Mouse (Mus musculus) macrophage (primary cell): ENCODE measurements around the gene Gm10220. TPM values are rescaled to one million over a fixed set of nuclear protein-coding genes. Genes with fewer than 3 reads are reported as not detected.
"Not testable (repeated sequence)": the region's sequence is repeated elsewhere in the genome, so short reads cannot be mapped to it uniquely, and the experiment has no call there.

Experiments used
- H3K27ac ChIP-seq: fragments of 350-480 bp; formaldehyde crosslinking; 2 replicates; pipeline ENCODE4 v1.9.0; 2021
- H3K36me3 ChIP-seq: fragments of 350-480 bp; formaldehyde crosslinking; 2 replicates; pipeline ENCODE4 v1.9.0; 2021; ENCODE audit errors: inconsistent target
- H3K4me3 ChIP-seq: fragments of 350-480 bp; formaldehyde crosslinking; 2 replicates; pipeline ENCODE4 v1.9.0; 2021; ENCODE audit errors: inconsistent target
- H3K79me2 ChIP-seq: fragments of 350-480 bp; formaldehyde crosslinking; 2 replicates; pipeline ENCODE4 v1.9.0; 2021; ENCODE audit errors: inconsistent target
- WGBS: methylation state at CpG from one replicate; pipeline ENCODE4 v1.1.7; 2026; ENCODE audit warnings: inconsistent platforms; ENCODE audit not compliant: missing documents; 5-methylcytosine and 5-hydroxymethylcytosine counted together
- polyA plus RNA-seq: library from polyadenylated mRNA; stranded (reverse); fragments of 250-400 nt; gene quantifications from 3 replicates; pipeline ENCODE4 v1.2.4, GENCODE M21; 2018; ENCODE audit warnings: inconsistent platforms
- total RNA-seq, 78 experiments: library from RNA; depleted of rRNA; stranded (reverse); fragments of 250-400 nt; gene quantifications; 1 replicate in 9 of 78; 2 replicates in 24 of 78; 3 replicates in 43 of 78; 4 replicates in 2 of 78; pipeline ENCODE4 v1.2.4; 2018; ENCODE audit warnings: inconsistent platforms in 56 of 78

Gm10220 gene
- not detected for total RNA-seq (2018; cell fraction: chromatin; rRNA removed)
- total RNA-seq (2018; cell fraction: cytosol; rRNA removed), result not detected
- not detected for total RNA-seq (2018; cell fraction: nucleus; rRNA removed)
- polyA plus RNA-seq, result not detected in 3 replicates

DNA sequence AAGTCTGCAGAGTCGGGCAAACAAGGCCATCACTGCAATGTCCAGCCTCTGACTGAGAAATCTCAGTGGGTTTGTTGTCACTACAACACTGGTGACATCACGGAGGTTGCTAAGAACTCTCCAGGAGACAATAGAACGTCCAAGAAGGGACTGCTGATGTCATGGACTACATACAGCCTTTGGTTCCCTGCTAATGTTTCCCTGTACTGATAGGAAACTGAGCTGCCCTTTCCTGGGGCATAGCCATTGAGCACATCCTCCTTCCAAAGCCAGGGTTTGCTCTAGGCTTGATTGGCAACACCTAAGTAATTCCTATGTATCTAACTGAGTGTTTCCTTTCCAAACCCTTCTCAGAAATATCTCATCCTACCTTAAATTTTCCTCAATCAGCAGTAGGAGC lies at the start of gene Gm10220:
Gene Gm10220, minus strand, starts transcription at position 101 of the 400 bp plus-strand sequence.
- not testable (repeated sequence) for H3K79me2 ChIP-seq
- no CpG with 5 or more reads among the region's 3 CpGs for WGBS

DNA sequence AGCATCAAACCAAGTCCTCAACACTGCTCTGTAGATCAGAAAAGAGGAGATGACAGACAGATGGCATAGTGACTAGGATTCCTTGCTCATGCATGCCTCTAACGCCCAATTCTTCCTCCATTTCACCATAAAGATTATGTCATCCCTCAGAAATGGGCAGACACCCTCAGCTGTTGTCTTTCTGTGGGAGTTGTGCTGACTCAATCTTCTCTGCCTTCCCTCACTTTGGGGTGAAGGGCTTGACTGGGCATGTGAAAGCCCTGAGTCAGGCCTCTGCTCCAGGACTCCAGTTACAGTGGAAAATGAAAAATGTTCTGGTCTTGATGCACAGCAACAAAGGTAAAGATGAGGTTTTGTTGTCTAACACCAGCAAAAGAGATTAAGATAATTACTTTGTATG lies 48.6 kb upstream of the Gm10220 start:
- WGBS, result 87% methylated on average over 1 of the region's 1 CpGs
- H3K79me2 ChIP-seq, result no peaks in the 10 kb centered on the region
- no peak overlapping the region for H3K4me3 ChIP-seq
- H3K27ac ChIP-seq, result no peak overlapping the region
- H3K36me3 ChIP-seq, result no peaks in the 10 kb centered on the region

More for the DNA sequence above, at the start of gene Gm10220:
- H3K36me3 ChIP-seq, H3K4me3 ChIP-seq, H3K27ac ChIP-seq: not testable (repeated sequence)

DNA sequence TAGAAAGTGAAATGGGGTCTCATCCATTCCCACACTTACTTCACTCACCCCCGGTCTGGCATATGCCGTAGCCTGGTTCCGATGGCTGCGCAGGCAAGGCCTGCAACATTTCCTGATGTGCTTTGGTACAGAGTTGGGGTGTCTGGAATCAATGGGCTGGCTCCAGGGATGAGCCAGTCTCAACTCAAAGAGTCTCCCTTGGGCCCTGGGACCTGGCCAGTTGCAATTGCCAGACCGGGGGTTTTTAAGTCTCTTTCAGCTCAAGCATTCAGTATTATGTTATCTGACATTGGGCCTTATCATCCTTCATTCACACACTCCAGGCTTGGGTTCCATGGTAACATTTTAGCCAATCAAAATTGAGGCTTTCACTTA lies 44.6 kb upstream of the Gm10220 start:
- H3K4me3 ChIP-seq, result no peak overlapping the region
- 94% methylated on average over 5 of the region's 5 CpGs for WGBS
- H3K27ac ChIP-seq, result no peak overlapping the region
- H3K36me3 ChIP-seq, result no peaks in the 10 kb centered on the region
- H3K79me2 ChIP-seq, result no peaks in the 10 kb centered on the region

DNA sequence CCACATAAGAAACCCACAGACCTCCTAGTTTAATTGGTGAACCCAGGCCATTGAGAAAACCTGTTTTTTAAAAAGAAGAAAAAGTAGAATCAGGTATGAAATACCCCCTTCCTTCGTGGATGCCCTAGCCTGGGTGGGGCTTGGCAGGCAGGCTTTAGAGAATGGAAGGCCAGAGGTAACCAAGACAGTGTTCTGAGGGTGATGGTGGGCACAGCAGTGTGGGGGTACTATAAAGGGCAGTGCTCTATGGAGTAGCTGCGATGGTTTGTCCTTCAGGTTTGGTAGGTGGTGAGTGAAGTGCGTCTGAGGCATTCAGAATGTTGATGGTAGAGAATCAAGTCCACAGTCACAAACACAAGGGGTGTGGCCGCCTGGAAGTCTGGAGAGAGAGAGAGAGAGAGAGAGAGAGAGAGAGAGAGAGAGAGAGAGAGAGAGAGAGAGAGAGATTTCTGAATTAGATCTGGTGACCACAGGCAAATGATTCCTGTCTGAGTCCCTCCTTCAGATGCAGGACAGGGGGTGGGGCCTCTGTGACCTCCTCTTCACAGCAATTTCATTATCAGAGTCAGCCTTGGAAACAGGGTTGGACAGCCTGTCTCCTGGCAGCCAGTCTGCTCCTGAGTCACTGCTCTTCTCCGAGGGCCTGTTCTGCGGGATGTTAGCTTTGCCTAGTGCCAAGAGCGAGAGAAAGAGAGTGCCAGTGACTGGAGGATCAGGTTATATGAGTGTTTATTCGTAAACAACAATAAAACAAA lies 44.0 kb upstream of the Gm10220 start:
- H3K36me3 ChIP-seq, result no peaks in the 10 kb centered on the region
- 69% methylated on average over 8 of the region's 8 CpGs for WGBS
- H3K79me2 ChIP-seq, result no peaks in the 10 kb centered on the region
- no peak overlapping the region for H3K4me3 ChIP-seq
- H3K27ac ChIP-seq, result no peak overlapping the region

DNA sequence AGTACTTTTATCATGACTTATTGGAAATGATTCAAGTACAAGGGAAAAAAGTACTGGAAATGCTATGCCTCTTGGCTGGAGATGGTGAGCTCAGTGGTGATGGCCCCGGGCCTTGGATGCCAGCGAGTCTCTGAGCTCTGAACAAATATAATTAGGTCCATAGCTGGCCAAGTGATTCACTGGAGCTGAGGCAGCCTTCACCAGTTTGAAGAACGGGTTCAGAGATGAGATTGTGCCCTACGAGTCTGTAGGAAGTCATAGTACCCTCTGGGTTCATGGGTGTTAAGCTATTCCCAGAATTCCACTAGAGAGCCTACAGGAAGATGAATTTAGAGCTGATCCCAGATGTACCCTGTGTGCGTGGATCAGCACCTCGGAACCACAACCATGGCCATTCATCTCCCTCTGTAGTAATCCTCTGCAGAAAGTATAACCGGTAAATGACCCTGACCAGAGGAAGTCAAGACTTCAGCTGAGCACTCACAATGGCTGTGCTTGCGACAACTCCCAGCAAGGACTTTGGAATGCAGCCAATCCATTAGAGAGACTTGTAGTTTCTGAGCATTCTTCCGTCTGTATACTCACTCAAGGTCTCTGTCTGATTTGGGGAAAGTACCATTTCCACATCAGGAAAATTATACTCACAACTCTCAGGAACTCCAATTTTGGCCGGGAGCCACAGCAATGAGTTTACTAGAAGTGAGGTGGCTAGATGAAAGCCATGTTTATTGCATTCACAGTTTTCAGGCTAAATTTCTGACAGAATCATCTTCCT lies 36.4 kb upstream of the Gm10220 start:
- H3K79me2 ChIP-seq, result no peaks in the 10 kb centered on the region
- H3K4me3 ChIP-seq, result no peak overlapping the region
- no peak overlapping the region for H3K27ac ChIP-seq
- no peaks in the 10 kb centered on the region for H3K36me3 ChIP-seq
- WGBS, result 86% methylated on average over 10 of the region's 10 CpGs

DNA sequence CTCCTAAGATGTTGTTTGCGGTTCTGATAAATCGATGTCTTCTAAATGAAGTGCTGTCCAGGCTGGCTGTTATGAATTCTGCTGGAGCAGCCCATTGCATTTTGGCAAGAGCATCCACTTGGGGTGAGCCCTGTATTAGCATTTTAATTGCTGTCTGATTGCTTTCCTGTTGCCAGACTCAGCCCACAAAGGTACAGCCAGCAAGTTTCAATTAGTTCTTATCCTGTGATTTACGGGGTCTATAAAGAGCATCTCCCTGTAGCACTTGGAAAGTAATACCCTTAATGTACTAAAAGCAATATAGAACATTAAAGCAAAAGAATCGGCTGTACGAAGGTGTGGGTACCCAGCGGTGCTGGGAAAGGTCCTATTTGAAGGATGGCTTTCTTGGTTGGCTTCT lies 21.7 kb upstream of the Gm10220 start:
- H3K36me3 ChIP-seq, result no peaks in the 10 kb centered on the region
- WGBS, result 88% methylated on average over 6 of the region's 6 CpGs
- H3K27ac ChIP-seq, result no peak overlapping the region
- H3K4me3 ChIP-seq, result no peak overlapping the region
- H3K79me2 ChIP-seq, result no peaks in the 10 kb centered on the region

DNA sequence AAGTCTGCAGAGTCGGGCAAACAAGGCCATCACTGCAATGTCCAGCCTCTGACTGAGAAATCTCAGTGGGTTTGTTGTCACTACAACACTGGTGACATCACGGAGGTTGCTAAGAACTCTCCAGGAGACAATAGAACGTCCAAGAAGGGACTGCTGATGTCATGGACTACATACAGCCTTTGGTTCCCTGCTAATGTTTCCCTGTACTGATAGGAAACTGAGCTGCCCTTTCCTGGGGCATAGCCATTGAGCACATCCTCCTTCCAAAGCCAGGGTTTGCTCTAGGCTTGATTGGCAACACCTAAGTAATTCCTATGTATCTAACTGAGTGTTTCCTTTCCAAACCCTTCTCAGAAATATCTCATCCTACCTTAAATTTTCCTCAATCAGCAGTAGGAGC lies 16.0 kb downstream of the Gm10220 start, which contains the start of gene 5031410I06Rik:
Gene 5031410I06Rik, minus strand, starts transcription at position 101 of the 400 bp plus-strand sequence.
- no CpG with 5 or more reads among the region's 3 CpGs for WGBS
- H3K27ac ChIP-seq, H3K79me2 ChIP-seq, H3K4me3 ChIP-seq, H3K36me3 ChIP-seq: not testable (repeated sequence)

DNA sequence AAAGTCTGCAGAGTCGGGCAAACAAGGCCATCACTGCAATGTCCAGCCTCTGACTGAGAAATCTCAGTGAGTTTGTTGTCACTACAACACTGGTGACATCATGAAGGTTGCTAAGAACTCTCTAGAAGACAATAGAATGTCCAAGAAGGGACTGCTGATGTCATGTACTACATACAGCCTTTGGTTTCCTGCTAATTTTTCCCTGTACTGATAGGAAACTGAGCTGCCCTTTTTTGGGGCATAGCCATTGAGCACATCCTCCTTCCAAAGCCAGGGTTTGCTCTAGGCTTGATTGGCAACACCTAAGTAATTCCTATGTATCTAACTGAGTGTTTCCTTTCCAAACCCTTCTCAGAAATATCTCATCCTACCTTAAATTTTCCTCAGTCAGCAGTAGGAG lies 32.0 kb downstream of the Gm10220 start, which contains the start of gene Gm10471:
Gene Gm10471, minus strand, starts transcription at position 101 of the 400 bp plus-strand sequence.
- not testable (repeated sequence) for H3K4me3 ChIP-seq, H3K36me3 ChIP-seq, H3K79me2 ChIP-seq, H3K27ac ChIP-seq
- WGBS, result no CpG with 5 or more reads among the region's 1 CpGs

DNA sequence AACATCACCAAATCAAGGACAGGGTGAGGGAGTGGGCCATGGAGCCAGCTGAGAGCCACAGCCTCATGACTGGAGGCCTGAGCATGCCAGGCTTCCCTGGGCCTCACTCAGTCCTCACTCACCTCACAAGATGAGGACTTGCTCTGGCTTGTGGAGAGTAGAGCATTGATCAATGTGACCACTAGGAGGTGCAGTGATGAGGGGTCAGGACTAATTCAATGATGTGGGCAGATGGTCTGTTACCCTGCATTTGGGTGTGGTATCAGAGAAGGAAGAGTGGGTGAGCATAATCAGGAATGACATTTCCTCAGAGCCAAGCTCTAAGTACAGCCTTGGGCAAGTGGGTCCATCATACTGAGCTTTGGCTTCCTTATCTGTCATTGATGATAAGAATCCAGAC lies 42.2 kb downstream of the Gm10220 start:
- not testable (repeated sequence) for H3K27ac ChIP-seq, H3K36me3 ChIP-seq, H3K4me3 ChIP-seq, H3K79me2 ChIP-seq

DNA sequence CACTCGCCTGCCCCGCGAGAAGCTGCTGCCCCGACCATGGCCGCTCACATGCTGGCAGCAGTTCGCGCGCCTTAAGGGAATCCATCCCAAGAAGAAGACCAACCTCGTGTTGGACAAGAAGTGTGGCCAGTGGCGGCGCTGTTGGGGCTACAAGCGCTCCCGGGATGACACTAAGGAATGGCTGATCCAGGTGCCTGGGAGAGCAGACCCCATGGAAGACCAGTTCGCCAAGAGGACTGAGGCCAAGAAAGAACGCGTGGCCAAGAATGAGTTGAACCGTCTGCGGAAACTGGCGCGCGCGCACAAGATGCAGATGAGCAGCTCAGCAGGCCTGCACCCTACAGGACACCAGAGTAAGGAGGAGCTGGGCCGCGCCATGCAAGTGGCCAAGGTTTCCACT lies 50.5 kb downstream of the Gm10220 start:
- 85% methylated on average over 24 of the region's 24 CpGs for WGBS
- Histone ChIP-seq H3K79me2 (no peaks in the 10 kb centered on the region), H3K27ac (no peak overlapping the region), H3K36me3 (no peaks in the 10 kb centered on the region), H3K4me3 (no peak overlapping the region)

Other genes starting within 250 kb of the Gm10220 start
- not detected in 3 replicates for gene Gm21663, start 179.0 kb downstream of the Gm10220 start, polyA plus RNA-seq
- gene Gm21671, start 167.0 kb downstream of the Gm10220 start, polyA plus RNA-seq, result not detected in 3 replicates
- gene Gm21680, start 148.8 kb downstream of the Gm10220 start, polyA plus RNA-seq, result not detected in 3 replicates
- not detected in 3 replicates for gene Gm21698, start 132.8 kb downstream of the Gm10220 start, polyA plus RNA-seq
- not detected in 3 replicates for gene Gm1979, start 116.6 kb downstream of the Gm10220 start, polyA plus RNA-seq
- gene Gm5862, start 98.5 kb downstream of the Gm10220 start, polyA plus RNA-seq, result not detected in 3 replicates
- not detected in 3 replicates for gene Speer4a, start 81.9 kb downstream of the Gm10220 start, polyA plus RNA-seq
- gene Gm7347, start 62.8 kb downstream of the Gm10220 start, polyA plus RNA-seq, result not detected in 3 replicates
- not detected in 3 replicates for gene Gm10471, start 32.1 kb downstream of the Gm10220 start, polyA plus RNA-seq
- gene 5031410I06Rik, start 16.1 kb downstream of the Gm10220 start, polyA plus RNA-seq, result not detected in 3 replicates
- gene Gm7361, start 136.3 kb upstream of the Gm10220 start, polyA plus RNA-seq, result not detected in 3 replicates